Mouse (Mus musculus): ENCODE results near the gene Uchl4. TPM values are rescaled to one million over a fixed set of nuclear protein-coding genes. Genes with fewer than 3 reads are reported as not detected.

Gene Uchl4
- total and polyA plus RNA-seq, 2 experiments from 2014 or later = 1.1 TPM; not detected in 1

DNA sequence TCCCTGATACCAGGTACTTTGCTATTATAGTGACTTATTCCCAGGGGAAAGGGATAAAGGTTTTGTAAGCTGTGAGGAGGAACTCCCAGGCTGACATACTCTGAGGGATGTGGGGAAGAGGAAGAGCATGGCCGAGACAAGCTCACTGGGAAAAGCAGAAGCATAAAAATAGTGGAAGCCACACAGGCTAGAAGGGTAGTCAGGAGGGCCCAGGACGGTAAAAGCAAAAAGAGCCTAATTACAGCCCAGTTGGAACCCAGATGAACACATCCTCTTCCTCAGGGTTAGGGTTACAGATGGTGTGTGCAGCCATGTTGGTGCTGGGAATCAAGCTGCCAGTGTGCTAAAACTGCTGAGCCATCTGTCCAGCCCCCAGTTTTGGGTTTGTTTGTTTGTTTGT lies 12.9 kb upstream of the Uchl4 start:
- H3K9me3 ChIP-seq (replicated peaks; ENCODE audit: control insufficient read depth, low read length) = no peaks in the 10 kb centered on the region
- TF ChIP-seq CTCF (IDR thresholded peaks at IDR 0.05; ENCODE audit: low read depth) (no peak), EP300 (IDR thresholded peaks at IDR 0.05; ENCODE audit: low read depth) (no peak)
- ATAC-seq (ENCODE audit: insufficient read depth, low read depth) = no peak
- no peaks in the 10 kb centered on the region for H3K36me3 ChIP-seq (replicated peaks; ENCODE audit: control insufficient read depth, insufficient read depth, low read length)
- no peak overlapping the region for H3K9ac ChIP-seq (replicated peaks; ENCODE audit: low read depth, low read length)
- WGBS = 65% methylated on average over 2 of the region's 2 CpGs
- H3K27ac ChIP-seq (ENCODE audit: low read depth) = no peak overlapping the region
- no peak for DNase-seq (ENCODE audit: low spot score)
- no peaks in the 10 kb centered on the region for H3K27me3 ChIP-seq (ENCODE audit: control insufficient read depth, insufficient read depth, low read length)
- no peak overlapping the region for H3K4me2 ChIP-seq (ENCODE audit: low read depth, low read length)
- peaks cover 4% of the 10 kb centered on the region; the same call in 1 of the 2 replicates for H3K4me1 ChIP-seq (ENCODE audit: control insufficient read depth, insufficient read depth)
- H3K4me3 ChIP-seq (ENCODE audit: low read depth, low read length) = no peak overlapping the region

DNA sequence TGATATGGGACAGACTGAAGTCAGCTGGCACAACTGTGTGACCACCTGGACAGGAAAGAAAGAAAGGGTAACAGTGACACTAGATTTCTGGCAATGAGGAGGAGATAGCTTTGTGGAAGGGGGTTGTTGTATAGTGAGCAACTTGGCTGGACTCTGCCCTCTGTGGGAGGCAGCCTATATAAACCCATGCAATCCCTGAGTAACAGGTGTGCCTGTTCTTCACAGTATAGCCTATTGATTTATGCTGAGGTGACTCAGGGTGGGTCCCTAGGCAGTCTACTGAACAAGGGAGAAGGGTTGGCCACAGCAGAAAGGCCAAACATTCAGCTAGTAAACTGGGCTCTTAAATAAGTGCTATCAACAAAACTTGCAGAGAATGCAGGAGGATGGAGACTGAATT lies 9.2 kb upstream of the Uchl4 start:
- Histone ChIP-seq H3K4me1 (ENCODE audit: control insufficient read depth, insufficient read depth) (peaks cover 10% of the 10 kb centered on the region; the same call in 1 of the 2 replicates), H3K9me3 (replicated peaks; ENCODE audit: control insufficient read depth, low read length) (no peaks in the 10 kb centered on the region), H3K27me3 (ENCODE audit: control insufficient read depth, insufficient read depth, low read length) (no peaks in the 10 kb centered on the region), H3K4me3 (ENCODE audit: low read depth, low read length) (no peak overlapping the region), H3K9ac (replicated peaks; ENCODE audit: low read depth, low read length) (no peak overlapping the region), H3K27ac (ENCODE audit: low read depth) (no peak overlapping the region), H3K4me2 (ENCODE audit: low read depth, low read length) (no peak overlapping the region), H3K36me3 (replicated peaks; ENCODE audit: control insufficient read depth, insufficient read depth, low read length) (no peaks in the 10 kb centered on the region)
- no peak for DNase-seq (ENCODE audit: low spot score)
- no peak for ATAC-seq (ENCODE audit: insufficient read depth, low read depth)
- no peak for TF ChIP-seq CTCF (IDR thresholded peaks at IDR 0.05; ENCODE audit: low read depth)

DNA sequence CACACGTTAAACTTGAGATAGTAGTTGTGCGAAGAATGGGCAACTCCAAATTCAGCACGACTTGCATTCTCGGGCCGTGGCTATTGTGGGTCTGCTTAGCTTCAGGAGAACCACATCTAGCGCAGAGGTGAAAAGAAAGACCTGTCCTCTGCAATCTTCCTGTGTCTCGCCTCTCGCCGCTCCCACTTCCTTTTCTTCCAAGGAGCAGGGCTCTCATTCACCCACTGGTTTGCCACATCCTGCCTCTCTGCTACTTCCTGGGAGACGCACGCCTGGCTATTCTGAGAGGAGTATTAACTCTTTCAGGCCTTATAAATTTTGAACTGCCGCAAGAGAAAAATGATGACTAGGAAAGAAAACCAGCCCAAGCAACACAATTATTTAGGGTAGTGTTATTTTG lies 7.3 kb upstream of the Uchl4 start:
- Histone ChIP-seq H3K4me2 (ENCODE audit: low read depth, low read length) (no peak overlapping the region), H3K9me3 (replicated peaks; ENCODE audit: control insufficient read depth, low read length) (no peaks in the 10 kb centered on the region), H3K36me3 (replicated peaks; ENCODE audit: control insufficient read depth, insufficient read depth, low read length) (no peaks in the 10 kb centered on the region), H3K4me3 (ENCODE audit: low read depth, low read length) (no peak overlapping the region), H3K4me1 (ENCODE audit: control insufficient read depth, insufficient read depth) (peaks cover 23% of the 10 kb centered on the region), H3K27ac (ENCODE audit: low read depth) (no peak overlapping the region), H3K9ac (replicated peaks; ENCODE audit: low read depth, low read length) (no peak overlapping the region), H3K27me3 (ENCODE audit: control insufficient read depth, insufficient read depth, low read length) (no peaks in the 10 kb centered on the region)
- DNase-seq (ENCODE audit: low spot score) = no peak
- WGBS = 54% methylated on average over 12 of the region's 12 CpGs
- ATAC-seq (ENCODE audit: insufficient read depth, low read depth) = no peak
- TF ChIP-seq CTCF (IDR thresholded peaks at IDR 0.05; ENCODE audit: low read depth) = no peak
- TF ChIP-seq EP300 (IDR thresholded peaks at IDR 0.05; ENCODE audit: low read depth) = no peak

DNA sequence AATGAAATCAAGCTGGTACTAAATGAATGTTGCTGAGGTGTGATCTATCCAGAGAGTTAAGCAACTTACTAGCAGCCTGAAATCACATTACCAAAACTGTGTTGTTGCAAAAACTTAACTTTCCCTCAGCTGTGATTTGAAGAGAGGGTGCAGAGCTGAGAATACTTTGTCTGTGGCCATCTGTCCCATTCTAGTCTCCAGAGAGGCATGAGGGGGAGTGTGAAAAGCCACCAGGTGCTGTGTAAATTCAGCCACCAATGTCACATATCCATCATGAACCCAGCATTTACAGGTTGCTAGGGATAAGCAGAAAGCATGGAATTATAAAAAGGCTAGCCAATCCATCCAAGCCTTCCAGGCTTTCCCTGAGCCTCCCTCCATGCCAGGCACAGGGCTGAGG lies 6.0 kb upstream of the Uchl4 start:
- TF ChIP-seq EP300 (IDR thresholded peaks at IDR 0.05; ENCODE audit: low read depth) = no peak
- TF ChIP-seq CTCF (IDR thresholded peaks at IDR 0.05; ENCODE audit: low read depth) = no peak
- no peak for ATAC-seq (ENCODE audit: insufficient read depth, low read depth)
- Histone ChIP-seq H3K36me3 (replicated peaks; ENCODE audit: control insufficient read depth, insufficient read depth, low read length) (no peaks in the 10 kb centered on the region), H3K27ac (ENCODE audit: low read depth) (no peak overlapping the region), H3K4me2 (ENCODE audit: low read depth, low read length) (no peak overlapping the region), H3K9ac (replicated peaks; ENCODE audit: low read depth, low read length) (no peak overlapping the region), H3K27me3 (ENCODE audit: control insufficient read depth, insufficient read depth, low read length) (no peaks in the 10 kb centered on the region), H3K9me3 (replicated peaks; ENCODE audit: control insufficient read depth, low read length) (no peaks in the 10 kb centered on the region), H3K4me1 (ENCODE audit: control insufficient read depth, insufficient read depth) (peaks cover 28% of the 10 kb centered on the region), H3K4me3 (ENCODE audit: low read depth, low read length) (no peak overlapping the region)
- DNase-seq (ENCODE audit: low spot score) = no peak

DNA sequence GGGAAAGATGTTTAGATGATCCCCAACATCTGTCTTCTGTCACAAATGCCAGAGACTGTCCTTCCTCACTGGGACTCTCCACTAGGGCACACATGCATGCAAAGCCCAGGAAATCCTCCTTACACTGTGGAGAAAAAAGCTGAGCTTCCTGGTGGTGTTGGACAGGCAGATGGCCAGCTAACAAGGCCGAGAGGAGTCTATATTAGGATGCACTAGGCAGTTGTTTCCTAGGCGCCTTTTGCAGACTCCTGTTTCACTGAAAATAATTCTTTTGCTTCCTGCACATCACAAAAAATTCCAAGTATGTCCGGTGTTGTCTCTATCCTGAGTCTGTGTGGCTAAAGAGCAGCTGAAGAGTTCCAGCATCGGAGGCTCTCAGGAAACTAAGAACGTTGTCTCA lies 3.8 kb upstream of the Uchl4 start:
- TF ChIP-seq CTCF (IDR thresholded peaks at IDR 0.05; ENCODE audit: low read depth) (no peak), EP300 (IDR thresholded peaks at IDR 0.05; ENCODE audit: low read depth) (no peak)
- Histone ChIP-seq H3K4me1 (ENCODE audit: control insufficient read depth, insufficient read depth) (peaks cover 24% of the 10 kb centered on the region), H3K27me3 (ENCODE audit: control insufficient read depth, insufficient read depth, low read length) (no peaks in the 10 kb centered on the region), H3K9ac (replicated peaks; ENCODE audit: low read depth, low read length) (0 out of 2 replicates have a peak overlapping the region, but pooled peaks have one; percentile 23), H3K27ac (ENCODE audit: low read depth) (peak overlapping the region; percentile 57), H3K4me2 (ENCODE audit: low read depth, low read length) (0 out of 2 replicates have a peak overlapping the region, but pooled peaks have one; percentile 14), H3K4me3 (ENCODE audit: low read depth, low read length) (no peak overlapping the region), H3K36me3 (replicated peaks; ENCODE audit: control insufficient read depth, insufficient read depth, low read length) (no peaks in the 10 kb centered on the region), H3K9me3 (replicated peaks; ENCODE audit: control insufficient read depth, low read length) (no peaks in the 10 kb centered on the region)
- ATAC-seq (ENCODE audit: insufficient read depth, low read depth) (0 out of 2 replicates have a peak, but pooled peaks have one; percentile 30), DNase-seq (ENCODE audit: low spot score) (peak; percentile 22)
- 22% methylated on average over 5 of the region's 5 CpGs for WGBS

DNA sequence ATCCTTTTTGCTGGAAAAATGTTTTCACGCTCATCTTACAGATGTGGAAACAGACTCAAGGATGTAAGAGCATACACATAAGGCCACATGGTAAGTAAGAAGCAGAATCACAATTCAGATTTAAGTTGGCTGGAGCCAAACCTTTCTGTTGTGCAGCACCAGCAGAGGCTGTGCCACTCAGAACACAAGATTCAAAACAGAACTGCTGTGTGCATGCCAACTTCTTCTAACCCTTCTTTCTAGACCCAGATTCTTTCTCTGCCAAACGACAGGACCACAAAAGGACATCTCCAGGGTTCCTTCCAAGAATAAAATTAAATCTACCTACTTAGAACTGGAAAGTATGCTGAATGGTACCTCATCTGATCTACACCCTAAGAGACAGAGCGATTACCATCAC lies 3.3 kb upstream of the Uchl4 start:
- peaks cover 24% of the 10 kb centered on the region for H3K4me1 ChIP-seq (ENCODE audit: control insufficient read depth, insufficient read depth)
- 0 out of 2 replicates have a peak overlapping the region, but pooled peaks have one; percentile 23 for H3K9ac ChIP-seq (replicated peaks; ENCODE audit: low read depth, low read length)
- peak overlapping the region; percentile 57 for H3K27ac ChIP-seq (ENCODE audit: low read depth)
- no peaks in the 10 kb centered on the region for H3K27me3 ChIP-seq (ENCODE audit: control insufficient read depth, insufficient read depth, low read length)
- TF ChIP-seq CTCF (IDR thresholded peaks at IDR 0.05; ENCODE audit: low read depth) = no peak
- no peak for TF ChIP-seq EP300 (IDR thresholded peaks at IDR 0.05; ENCODE audit: low read depth)
- H3K9me3 ChIP-seq (replicated peaks; ENCODE audit: control insufficient read depth, low read length) = no peaks in the 10 kb centered on the region
- DNase-seq (ENCODE audit: low spot score) (no peak), ATAC-seq (ENCODE audit: insufficient read depth, low read depth) (no peak)
- no peaks in the 10 kb centered on the region for H3K36me3 ChIP-seq (replicated peaks; ENCODE audit: control insufficient read depth, insufficient read depth, low read length)
- no peak overlapping the region for H3K4me3 ChIP-seq (ENCODE audit: low read depth, low read length)
- H3K4me2 ChIP-seq (ENCODE audit: low read depth, low read length) = 0 out of 2 replicates have a peak overlapping the region, but pooled peaks have one; percentile 14
- WGBS = 68% methylated on average over 3 of the region's 3 CpGs
